Mouse (Mus musculus) embryonic facial prominence, embryonic 11.5 days (tissue): ENCODE measurements around the gene Bricd5. TPM values are rescaled to one million over a fixed set of nuclear protein-coding genes. Genes with fewer than 3 reads are reported as not detected.

Experiments used
- polyA plus RNA-seq: library from polyadenylated mRNA; unstranded; fragments of >200 nt; fragmentation: Nextera tagmentation; extraction: Ambion mirVana; gene quantifications from 2 replicates; pipeline ENCODE4 v1.2.1, GENCODE M21; 2014

Bricd5 gene
- polyA plus RNA-seq, 1 experiment from 2014 or later, result not detected

Other genes starting within 250 kb of the Bricd5 start
- 99.6 and 101 TPM in 2 replicates for gene Ccnf, start 222.4 kb upstream of the Bricd5 start, polyA plus RNA-seq
- 0.38 TPM in 1 of 2 replicates, not detected in the other for gene Abca17, start 122.8 kb upstream of the Bricd5 start, polyA plus RNA-seq
- gene Abca3, start 121.9 kb upstream of the Bricd5 start, polyA plus RNA-seq, result 5.3 and 7.7 TPM in 2 replicates
- gene Rnps1, start 59.3 kb upstream of the Bricd5 start, polyA plus RNA-seq, result 349 and 363 TPM in 2 replicates
- 74.6 and 77.2 TPM in 2 replicates for gene Eci1, start 47.2 kb upstream of the Bricd5 start, polyA plus RNA-seq
- 1.1 TPM in 2 replicates for gene Dnase1l2, start 30.8 kb upstream of the Bricd5 start, polyA plus RNA-seq
- gene E4f1, start 3.6 kb upstream of the Bricd5 start, polyA plus RNA-seq, result 10.3 and 11.1 TPM in 2 replicates
- gene Pgp, start 3.5 kb upstream of the Bricd5 start, polyA plus RNA-seq, result 53.7 and 54.9 TPM in 2 replicates
- 30.3 and 32.0 TPM in 2 replicates for gene Mlst8, start 5.2 kb downstream of the Bricd5 start, polyA plus RNA-seq
- 2.6 and 2.8 TPM in 2 replicates for gene Caskin1, start 14.7 kb downstream of the Bricd5 start, polyA plus RNA-seq
- 86.1 and 88.2 TPM in 2 replicates for gene Traf7, start 54.1 kb downstream of the Bricd5 start, polyA plus RNA-seq
- gene Rab26, start 60.3 kb downstream of the Bricd5 start, polyA plus RNA-seq, result 1.4 and 1.8 TPM in 2 replicates
- gene Pkd1, start 76.0 kb downstream of the Bricd5 start, polyA plus RNA-seq, result 9.6 and 16.6 TPM in 2 replicates
- gene Tsc2, start 158.7 kb downstream of the Bricd5 start, polyA plus RNA-seq, result 46.2 and 56.4 TPM in 2 replicates
- 18.6 and 22.9 TPM in 2 replicates for gene Nthl1, start 158.8 kb downstream of the Bricd5 start, polyA plus RNA-seq
- 48.3 and 50.2 TPM in 2 replicates for gene Slc9a3r2, start 176.4 kb downstream of the Bricd5 start, polyA plus RNA-seq
- 0.48 TPM in 1 of 2 replicates, not detected in the other for gene Npw, start 184.6 kb downstream of the Bricd5 start, polyA plus RNA-seq
- gene Zfp598, start 195.8 kb downstream of the Bricd5 start, polyA plus RNA-seq, result 24.1 and 26.6 TPM in 2 replicates
- gene Syngr3, start 216.1 kb downstream of the Bricd5 start, polyA plus RNA-seq, result 6.2 and 6.6 TPM in 2 replicates
- 46.8 and 52.4 TPM in 2 replicates for gene Gfer, start 222.3 kb downstream of the Bricd5 start, polyA plus RNA-seq
- 1.1 and 2.7 TPM in 2 replicates for gene Noxo1, start 222.3 kb downstream of the Bricd5 start, polyA plus RNA-seq
- gene Tbl3, start 233.8 kb downstream of the Bricd5 start, polyA plus RNA-seq, result 96.3 and 102 TPM in 2 replicates
- gene Rnf151, start 244.2 kb downstream of the Bricd5 start, polyA plus RNA-seq, result 0.18 and 0.24 TPM in 2 replicates
- 1,371 and 1,480 TPM in 2 replicates for gene Rps2, start 244.2 kb downstream of the Bricd5 start, polyA plus RNA-seq